Mouse (Mus musculus) liver, postnatal 0 days (tissue): ENCODE measurements around the gene Sbf1.

Source experiments
- CTCF ChIP-seq: sonication (generic); IDR thresholded peaks from 2 replicates; pipeline ENCODE4 v1.5.1; 2016; ENCODE audit warnings: antibody characterized with exemption, low read depth
- EP300 ChIP-seq: IDR thresholded peaks from 2 replicates; pipeline ENCODE4 v1.6.1; 2016; ENCODE audit warnings: antibody characterized with exemption, low read depth, mild to moderate bottlenecking

- TF ChIP-seq EP300 (no peak), CTCF (no peak)
Measured at GRCm38 (mm10) chr15:89286114-89286513, 29.0 kb downstream of the Sbf1 start.
